16 mouse cellular contexts compared by ENCODE assay signal in the genomic region with DNA sequence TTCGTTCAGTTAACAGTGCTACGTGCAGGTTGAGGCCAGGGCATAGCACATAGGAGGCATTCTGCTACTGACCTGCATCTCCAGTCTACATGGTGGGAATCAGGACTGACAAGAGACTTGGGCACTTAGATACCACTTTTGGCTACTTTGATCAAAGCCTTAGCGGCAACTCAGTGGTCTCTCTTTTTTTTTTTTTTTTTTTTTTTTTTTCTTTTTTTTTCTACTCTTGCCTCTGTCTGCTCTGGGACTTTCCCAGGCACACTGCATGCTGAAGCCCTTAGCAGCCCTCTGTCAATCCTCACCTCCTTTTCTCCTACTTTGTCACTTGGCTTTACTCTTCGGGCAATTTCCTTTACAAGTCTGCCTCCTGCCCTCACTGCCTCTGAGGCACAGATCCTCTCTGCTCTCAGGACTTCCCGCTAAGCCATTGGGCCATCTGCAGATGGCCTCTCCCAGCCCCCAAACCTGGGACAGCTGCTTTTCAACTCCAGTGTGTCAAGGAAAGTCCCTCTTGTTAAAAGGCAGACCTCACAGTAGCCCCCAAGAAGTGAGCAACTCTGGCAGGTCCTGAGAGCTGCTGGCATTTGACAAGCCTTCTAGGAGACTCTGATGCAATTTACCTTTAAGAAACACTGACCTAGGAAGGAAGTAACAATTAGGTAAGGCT. TPM values are rescaled to one million over a fixed set of nuclear protein-coding genes. Genes with fewer than 3 reads are reported as not detected.
DNase-seq lines count a peak whose midpoint lies in the region; ATAC-seq and TF ChIP-seq lines count a peak whose summit lies in the region.
"Had no signal": no experiment of that assay in that cellular context is flagged by ENCODE, and none has a peak within 500 bp of the region (broad histone marks: within the 10 kb centered on the region; RNA-seq: fewer than 3 reads in every experiment).

No protein-coding gene starts in this region.

- H3K9me3 ChIP-seq in lung, embryonic 15.5 days = no peaks in the 10 kb centered on the region
- H3K9me3 ChIP-seq in CH12.LX (replicated peaks; ENCODE audit: low read length) = no peaks in the 10 kb centered on the region
- H3K9me3 ChIP-seq in limb, embryonic 10.5 days (replicated peaks) = no peaks in the 10 kb centered on the region
- no peaks in the 10 kb centered on the region for H3K9me3 ChIP-seq in liver, postnatal 0 days (ENCODE audit: low read length)
- H3K9me3 ChIP-seq: embryonic facial prominence, embryonic 15.5 days; midbrain, embryonic 10.5 days had no signal

- TF ChIP-seq EP300 in CH12.LX (IDR thresholded peaks at IDR 0.05; ENCODE audit: low read length) = peak; percentile 70
- TF ChIP-seq EP300 in liver, postnatal 0 days (IDR thresholded peaks at IDR 0.05; ENCODE audit: low read depth) = no peak

- TF ChIP-seq CTCF in CH12.LX (conservative IDR thresholded peaks at IDR 0.05 in 1 of 2, IDR thresholded peaks at IDR 0.05 in 1 of 2; ENCODE audit: low read depth in 2 of 2, low read length in 2 of 2) = no peak
- no peak for TF ChIP-seq CTCF in liver, postnatal 0 days (IDR thresholded peaks at IDR 0.05; ENCODE audit: low read depth)

- DNase-seq in lung, postnatal 25 days (ENCODE audit: low spot score) = no peak
- DNase-seq in CH12.LX (ENCODE audit: extremely low read depth) = peak; percentile 67
- peak; percentile 43 for DNase-seq in embryo, embryonic 10 days (ENCODE audit: low spot score)
- DNase-seq in limb, embryonic 10.5 days (ENCODE audit: low spot score) = no peak
- DNase-seq in liver, postnatal 0 days = no peak
- no peak for DNase-seq in left cerebral cortex, adult 18-20 months (ENCODE audit: low spot score in 2 of 2)
- DNase-seq: adrenal gland, adult 8-10 months; cerebellum, adult 11 months; cerebellum, postnatal 36 days; heart, adult 2 months; kidney, postnatal 4 days; thymus, postnatal 25 days had no signal

- peak; percentile 30; the same call in 1 of the 2 replicates for TF ChIP-seq POLR2A in CH12.LX (IDR thresholded peaks at IDR 0.05; ENCODE audit: low read depth, low read length)

- no peak; the same call in none of the 2 replicates for TF ChIP-seq RAD21 in CH12.LX (IDR thresholded peaks at IDR 0.05; ENCODE audit: low read depth, low read length)

- 42% methylated on average over 5 of the region's 5 CpGs for WGBS in lung, embryonic 15.5 days
- WGBS in limb, embryonic 10.5 days = 34% methylated on average over 5 of the region's 5 CpGs
- WGBS in liver, postnatal 0 days (ENCODE audit: insufficient replicate concordance) = 52% methylated on average over 5 of the region's 5 CpGs

- in situ Hi-C loops in CH12.LX (cut with MboI; ENCODE audit: low pct_ligation_motif_present, low pct_unique_long_range_greater_than_20kb, low sequenced_read_pairs) = no loop called here

- no peaks in the 10 kb centered on the region for H3K79me2 ChIP-seq in CH12.LX (replicated peaks; ENCODE audit: control insufficient read depth, extremely low read depth, insufficient read depth, poor library complexity, severe bottlenecking)

- no peak for ATAC-seq in lung, embryonic 15.5 days (ENCODE audit: borderline replicate concordance, extremely low read depth, low FRiP score, low TSS enrichment)
- no peak for ATAC-seq in liver, postnatal 0 days

- no peaks in the 10 kb centered on the region for H3K27me3 ChIP-seq in lung, embryonic 15.5 days
- H3K27me3 ChIP-seq in CH12.LX (replicated peaks) = no peaks in the 10 kb centered on the region
- no peaks in the 10 kb centered on the region for H3K27me3 ChIP-seq in limb, embryonic 10.5 days (ENCODE audit: low read depth, poor library complexity, severe bottlenecking)
- no peaks in the 10 kb centered on the region for H3K27me3 ChIP-seq in liver, postnatal 0 days (ENCODE audit: insufficient read depth, low read length)
- H3K27me3 ChIP-seq: embryonic facial prominence, embryonic 15.5 days had no signal

- dilution Hi-C loops in CH12.LX (cut with MboI; ENCODE audit: extremely low pct_ligation_motif_present, extremely low pct_unique_long_range_greater_than_20kb, low sequenced_read_pairs) = no loop called here

- H3K4me3 ChIP-seq in lung, embryonic 15.5 days = no peak overlapping the region
- H3K4me3 ChIP-seq in CH12.LX (replicated peaks in 1 of 3; ENCODE audit: low read depth in 2 of 3, low read length in 2 of 3, poor library complexity in 1 of 3) = no peak overlapping the region
- no peak overlapping the region for H3K4me3 ChIP-seq in limb, embryonic 10.5 days
- no peak overlapping the region for H3K4me3 ChIP-seq in liver, postnatal 0 days (ENCODE audit: low read depth, low read length)
- H3K4me3 ChIP-seq: embryonic facial prominence, embryonic 15.5 days; heart, adult 2 months; midbrain, embryonic 10.5 days had no signal

- H3K4me1 ChIP-seq in lung, embryonic 15.5 days = 0 out of 2 replicates have a peak, but pooled peaks cover 3% of the 10 kb centered on the region
- H3K4me1 ChIP-seq in CH12.LX (ENCODE audit: control insufficient read depth in 1 of 2, insufficient read depth in 2 of 2) = peaks cover 9 to 31% of the 10 kb centered on the region in 2 experiments
- H3K4me1 ChIP-seq in limb, embryonic 10.5 days = peaks cover 24% of the 10 kb centered on the region
- no peaks in the 10 kb centered on the region for H3K4me1 ChIP-seq in liver, postnatal 0 days (ENCODE audit: insufficient read depth)

- H3K27ac ChIP-seq in lung, embryonic 15.5 days = peak overlapping the region; percentile 50
- H3K27ac ChIP-seq in CH12.LX (ENCODE audit: insufficient read depth, low read depth) = peak overlapping the region; percentile 63
- H3K27ac ChIP-seq in limb, embryonic 10.5 days = peak overlapping the region; percentile 53; the same call in 1 of the 2 replicates
- H3K27ac ChIP-seq in liver, postnatal 0 days (ENCODE audit: low read depth) = no peak overlapping the region
- H3K27ac ChIP-seq: embryonic facial prominence, embryonic 15.5 days; heart, adult 2 months; midbrain, embryonic 10.5 days had no signal

- H3K4me2 ChIP-seq in lung, embryonic 15.5 days = no peak overlapping the region
- H3K4me2 ChIP-seq in CH12.LX (ENCODE audit: insufficient read depth, low read depth, poor library complexity, severe bottlenecking) = peak overlapping the region; percentile 59
- no peak overlapping the region for H3K4me2 ChIP-seq in liver, postnatal 0 days (ENCODE audit: low read depth, low read length)
- H3K4me2 ChIP-seq: embryonic facial prominence, embryonic 15.5 days; liver, embryonic 11.5 days had no signal

- no peak overlapping the region for H3K9ac ChIP-seq in lung, embryonic 15.5 days
- peak overlapping the region; percentile 20; the same call in 1 of the 2 replicates for H3K9ac ChIP-seq in CH12.LX (ENCODE audit: insufficient read depth, low read depth)
- no peak overlapping the region for H3K9ac ChIP-seq in liver, postnatal 0 days (replicated peaks)
- H3K9ac ChIP-seq: embryonic facial prominence, embryonic 15.5 days had no signal

- H3K36me3 ChIP-seq in lung, embryonic 15.5 days = no peaks in the 10 kb centered on the region
- no peaks in the 10 kb centered on the region for H3K36me3 ChIP-seq in CH12.LX (replicated peaks in 1 of 2; ENCODE audit: control insufficient read depth in 1 of 2, insufficient read depth in 1 of 2, low read length in 1 of 2)
- H3K36me3 ChIP-seq in limb, embryonic 10.5 days = no peaks in the 10 kb centered on the region
- H3K36me3 ChIP-seq in liver, postnatal 0 days (replicated peaks; ENCODE audit: insufficient read depth, low read length) = no peaks in the 10 kb centered on the region
- H3K36me3 ChIP-seq: embryonic facial prominence, embryonic 15.5 days; midbrain, embryonic 10.5 days had no signal

TF ChIP-seq in CH12.LX, 34 proteins besides CTCF, POLR2A, EP300 and RAD21 (continues in another document):
- TF ChIP-seq ELF1 (IDR thresholded peaks at IDR 0.05; ENCODE audit: low read depth, low read length) (peak; percentile 39), CHD1 (IDR thresholded peaks at IDR 0.05; ENCODE audit: low read depth, low read length) (0 out of 2 replicates have a peak, but pooled peaks have one; percentile 22), USF1 (IDR thresholded peaks at IDR 0.05; ENCODE audit: low read depth, low read length) (no peak), MXI1 (IDR thresholded peaks at IDR 0.05; ENCODE audit: low read depth, low read length) (peak; percentile 88), IRF4 (IDR thresholded peaks at IDR 0.05; ENCODE audit: low read depth, low read length) (peak; percentile 53), MAZ (IDR thresholded peaks at IDR 0.05; ENCODE audit: low read depth, low read length) (no peak), CHD2 (IDR thresholded peaks at IDR 0.05; ENCODE audit: low read length) (peak; percentile 70), BHLHE40 (IDR thresholded peaks at IDR 0.05; ENCODE audit: low read depth, low read length) (no peak), MEF2A (IDR thresholded peaks at IDR 0.05; ENCODE audit: borderline replicate concordance, low read depth, low read length) (peak; percentile 42; the same call in 1 of the 2 replicates), SIN3A (IDR thresholded peaks at IDR 0.05; ENCODE audit: low read length) (no peak; the same call in 1 of the 2 replicates), KAT2A (IDR thresholded peaks at IDR 0.05; ENCODE audit: insufficient replicate concordance, low read length) (no peak), HCFC1 (IDR thresholded peaks at IDR 0.05; ENCODE audit: low read depth, low read length) (peak; percentile 18; the same call in 1 of the 2 replicates), TCF12 (IDR thresholded peaks at IDR 0.05; ENCODE audit: low read depth, low read length) (peak; percentile 89), USF2 (conservative IDR thresholded peaks at IDR 0.05; ENCODE audit: low read depth, low read length) (no peak), JUN (IDR thresholded peaks at IDR 0.05; ENCODE audit: insufficient read depth, low read depth, low read length) (no peak), RCOR1 (conservative IDR thresholded peaks at IDR 0.05; ENCODE audit: low read depth, low read length) (no peak), NRF1 (IDR thresholded peaks at IDR 0.05; ENCODE audit: low read depth, low read length) (no peak), SMC3 (IDR thresholded peaks at IDR 0.05; ENCODE audit: low read depth, low read length) (no peak), TBP (conservative IDR thresholded peaks at IDR 0.05; ENCODE audit: low read depth, low read length) (no peak), MYC (IDR thresholded peaks at IDR 0.05; ENCODE audit: low read depth, low read length) (0 out of 2 replicates have a peak, but pooled peaks have one; percentile 13), ETS1 (conservative IDR thresholded peaks at IDR 0.05; ENCODE audit: low read depth, low read length) (peak; percentile 63)

RNA-seq across cellular contexts. Expression of a gene that starts 23.8 kb away (rescaled TPM):
- 36.7 and 38.6 TPM in 2 replicates for polyA plus RNA-seq in lung, embryonic 15.5 days (2015; fragmentation: Nextera tagmentation; extraction: Ambion mirVana)
- total RNA-seq in CH12.LX (2012; rRNA removed) (0.04 TPM in 2 replicates), CH12.LX (2014; rRNA removed) (not detected in 2 replicates)
- not detected in 2 replicates for polyA plus RNA-seq in CH12.LX (2012; ENCODE audit: insufficient read length, low read depth)
- polyA plus RNA-seq in limb, embryonic 10.5 days (2016; fragmentation: Nextera tagmentation; extraction: Ambion mirVana) = 197 and 253 TPM in 2 replicates
- polyA plus RNA-seq in liver, postnatal 0 days (2015; fragmentation: Nextera tagmentation; extraction: Ambion mirVana) = 2.4 TPM in 2 replicates
- 10 to 100 TPM; 14.1 to 19.4 TPM for total RNA-seq in left cerebral cortex, adult 18-20 months (2021)

Comparison
In these comparisons a context has a peak if more than half of its experiments do, and no peak if none do; other contexts are left out.
1. DNase-seq: peak in CH12.LX (single experiment) and embryo, embryonic 10 days (single experiment); none in lung, postnatal 25 days (single experiment), limb, embryonic 10.5 days (single experiment), liver, postnatal 0 days (single experiment) and left cerebral cortex, adult 18-20 months (0 of 2).
2. RNA of a gene that starts 23.8 kb away (polyA plus RNA-seq): 197 to 253 TPM in limb, embryonic 10.5 days and 36.7 to 38.6 TPM in lung, embryonic 15.5 days; 2.4 TPM in liver, postnatal 0 days and not detected in CH12.LX; every median in the first group is over 10 times any median in the second.